Mouse (Mus musculus): ENCODE data around the gene Zfp26. TPM values are rescaled to one million over a fixed set of nuclear protein-coding genes. Genes with fewer than 3 reads are reported as not detected.

Zfp26 gene
- total RNA-seq (2021), result 1 to 10 TPM; 7.5 to 9.8 TPM
- polyA plus RNA-seq (2012; rRNA removed), result 1.4 and 3.2 TPM in 2 replicates
- long read RNA-seq, partial matches to known transcripts, result 1 of 2 reads
- long read RNA-seq, other reads (novel, unspliced or antisense), result 1 of 2 reads

DNA sequence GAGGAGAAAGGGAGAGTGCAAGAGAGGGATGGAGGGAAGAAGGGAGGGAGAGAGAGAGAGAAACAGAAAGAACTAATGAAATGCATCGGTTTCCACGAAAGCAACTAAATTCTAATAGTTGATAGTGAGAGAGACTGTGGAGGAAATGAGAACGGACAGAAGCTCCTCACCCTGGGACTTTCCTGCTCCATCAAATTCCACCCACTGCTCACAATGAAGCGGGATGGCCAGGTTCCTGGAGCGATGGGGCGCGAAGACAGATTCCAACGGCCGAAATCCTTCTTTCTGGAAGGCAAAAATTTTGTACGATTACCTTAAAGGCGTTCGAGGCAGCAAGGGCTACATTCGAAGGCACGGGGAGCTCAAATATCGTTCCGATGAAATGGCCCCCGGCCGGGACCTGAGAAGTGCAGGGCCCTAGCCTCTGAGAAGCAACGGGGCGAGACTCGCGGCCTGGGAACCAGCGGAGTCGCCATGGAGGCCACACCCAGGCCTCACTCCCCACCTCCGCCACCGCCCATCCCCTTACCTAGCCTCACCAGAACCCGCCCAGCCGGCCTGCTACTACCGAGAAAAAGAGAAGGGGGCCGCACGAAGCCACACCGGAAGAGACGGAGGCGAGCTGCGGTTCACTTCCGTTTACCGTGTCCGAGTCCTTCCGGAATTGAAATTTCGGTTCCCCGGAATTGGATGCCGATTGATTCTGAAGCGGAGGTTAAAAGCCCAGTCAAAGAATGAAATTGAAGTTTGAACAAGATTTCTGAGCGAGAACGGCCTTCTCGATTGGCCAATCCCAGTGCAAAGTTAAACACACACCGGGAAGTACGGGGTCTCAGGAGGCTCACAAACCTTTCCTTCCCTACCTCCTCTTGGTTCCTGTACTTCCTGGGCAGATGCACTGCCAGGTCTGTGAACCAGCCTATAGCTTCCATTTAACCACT lies at the start of gene Zfp26:
Zfp26 (minus strand) TSS at position 786 of the 941 bp plus-strand sequence.
- peak within 1 kb of the TSS; percentile 92 for H3K9ac ChIP-seq (ENCODE audit: low read depth, low read length)
- peaks cover 4% of the 10 kb centered on the region for H3K4me1 ChIP-seq (ENCODE audit: control insufficient read depth, insufficient read depth, low read length)
- no peaks in the 10 kb centered on the region for H3K79me2 ChIP-seq (replicated peaks; ENCODE audit: control insufficient read depth, insufficient read depth, low read length)
- peak within 1 kb of the TSS; percentile 74 for H3K4me3 ChIP-seq
- intact Hi-C loops (cut with DNase I), result loop anchor here (2.0 to 10.0 kb wide), 2 partner anchors 75 to 265 kb away; partner anchors contain the start of gene Zfp560
- peak; percentile 37; the same call in 1 of the 2 replicates for TF ChIP-seq POLR2A (IDR thresholded peaks at IDR 0.05; ENCODE audit: insufficient read depth, low read depth, low read length)
- 0 out of 2 replicates have a peak, but pooled peaks have one; percentile 37 for TF ChIP-seq EP300 (IDR thresholded peaks at IDR 0.05; ENCODE audit: insufficient read depth, low read depth, low read length)
- TF ChIP-seq CTCF (IDR thresholded peaks at IDR 0.05), result no peak
- peak; percentile 79 to 84 for DNase-seq
- peaks cover 3% of the 10 kb centered on the region for H3K36me3 ChIP-seq (ENCODE audit: control insufficient read depth, insufficient read depth, low read length)
- no peaks in the 10 kb centered on the region for H3K27me3 ChIP-seq (ENCODE audit: control insufficient read depth, insufficient read depth, low read length)
- under 1% methylated on average over 48 of the region's 48 CpGs for WGBS
- H3K27ac ChIP-seq, result peak within 1 kb of the TSS; percentile 79

DNA sequence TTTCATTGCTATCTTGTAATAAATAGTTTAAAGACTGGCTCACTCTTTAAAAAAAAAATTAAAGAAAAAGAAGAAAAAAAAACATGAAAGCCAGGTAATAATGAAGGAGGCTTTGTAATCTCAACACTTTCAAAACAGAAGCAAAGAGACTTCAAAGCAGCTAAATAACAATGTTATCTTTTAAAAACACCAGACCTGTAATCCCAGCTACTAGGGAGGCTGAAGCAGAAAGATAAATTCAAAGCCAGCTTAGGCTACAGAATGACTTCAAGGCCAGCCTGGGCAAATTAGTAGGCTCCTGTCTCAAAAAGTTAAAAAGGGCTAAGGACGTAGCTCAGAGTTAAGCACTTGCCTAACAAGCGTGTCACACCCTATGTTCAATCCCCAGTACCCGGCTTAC lies 49.7 kb upstream of the Zfp26 start:
- 89% methylated on average over 3 of the region's 3 CpGs for WGBS
- TF ChIP-seq CTCF (IDR thresholded peaks at IDR 0.05), result no peak
- TF ChIP-seq EP300 (IDR thresholded peaks at IDR 0.05; ENCODE audit: insufficient read depth, low read depth, low read length), result no peak
- TF ChIP-seq POLR2A (IDR thresholded peaks at IDR 0.05; ENCODE audit: insufficient read depth, low read depth, low read length), result no peak

GRCm38 (mm10) chr9:20504801-20505200 lies 44.8 kb upstream of the Zfp26 start:
- no peaks in the 10 kb centered on the region for H3K27me3 ChIP-seq (ENCODE audit: control insufficient read depth, insufficient read depth, low read length)
- TF ChIP-seq EP300 (IDR thresholded peaks at IDR 0.05; ENCODE audit: insufficient read depth, low read depth, low read length) (no peak), POLR2A (IDR thresholded peaks at IDR 0.05; ENCODE audit: insufficient read depth, low read depth, low read length) (no peak), CTCF (IDR thresholded peaks at IDR 0.05) (no peak)
- H3K4me1 ChIP-seq (ENCODE audit: control insufficient read depth, insufficient read depth, low read length), result no peaks in the 10 kb centered on the region
- H3K79me2 ChIP-seq (replicated peaks; ENCODE audit: control insufficient read depth, insufficient read depth, low read length), result peaks cover 2% of the 10 kb centered on the region; the same call in 1 of the 2 replicates
- no peak overlapping the region for H3K9ac ChIP-seq (ENCODE audit: low read depth, low read length)
- no peak for DNase-seq
- H3K4me3 ChIP-seq, result no peak overlapping the region
- 87% methylated on average over 5 of the region's 5 CpGs for WGBS
- intact Hi-C loops (cut with DNase I), result no loop called here
- H3K36me3 ChIP-seq (ENCODE audit: control insufficient read depth, insufficient read depth, low read length), result peaks cover 36% of the 10 kb centered on the region
- H3K27ac ChIP-seq, result no peak overlapping the region

More for the DNA sequence above, 49.7 kb upstream of the Zfp26 start:
- peaks cover 7% of the 10 kb centered on the region for H3K79me2 ChIP-seq (replicated peaks; ENCODE audit: control insufficient read depth, insufficient read depth, low read length)
- no peak overlapping the region for H3K4me3 ChIP-seq
- peaks cover 6% of the 10 kb centered on the region for H3K4me1 ChIP-seq (ENCODE audit: control insufficient read depth, insufficient read depth, low read length)
- intact Hi-C loops (cut with DNase I), result no loop called here
- DNase-seq, result no peak
- H3K27ac ChIP-seq, result no peak overlapping the region
- H3K9ac ChIP-seq (ENCODE audit: low read depth, low read length), result no peak overlapping the region
- peaks cover 28% of the 10 kb centered on the region for H3K36me3 ChIP-seq (ENCODE audit: control insufficient read depth, insufficient read depth, low read length)
- H3K27me3 ChIP-seq (ENCODE audit: control insufficient read depth, insufficient read depth, low read length), result no peaks in the 10 kb centered on the region

DNA sequence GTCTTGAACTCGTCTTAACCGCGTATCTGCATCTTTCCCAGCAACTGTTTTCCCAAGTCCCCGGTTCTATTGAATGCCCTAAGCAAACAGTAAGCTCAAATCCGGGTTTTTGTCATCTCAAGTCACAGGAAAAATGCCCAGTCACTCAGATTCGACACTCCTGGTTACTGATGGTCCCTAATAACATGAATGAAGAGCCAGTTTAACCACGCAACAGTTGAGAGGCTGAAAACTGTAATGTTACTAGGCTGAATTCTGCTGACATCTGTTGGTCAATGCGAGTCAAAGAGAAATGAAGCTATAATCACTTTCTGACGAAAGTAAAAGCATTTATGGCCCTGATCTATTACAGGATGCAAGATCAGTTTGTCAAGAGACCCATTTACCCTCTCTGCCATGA lies 33.3 kb upstream of the Zfp26 start:
- TF ChIP-seq EP300 (IDR thresholded peaks at IDR 0.05; ENCODE audit: insufficient read depth, low read depth, low read length), result no peak
- peak; percentile 27 for TF ChIP-seq CTCF (IDR thresholded peaks at IDR 0.05)
- no peak for TF ChIP-seq POLR2A (IDR thresholded peaks at IDR 0.05; ENCODE audit: insufficient read depth, low read depth, low read length)
- peak overlapping the region; percentile 97 for H3K27ac ChIP-seq
- peaks cover 2% of the 10 kb centered on the region; the same call in 1 of the 2 replicates for H3K79me2 ChIP-seq (replicated peaks; ENCODE audit: control insufficient read depth, insufficient read depth, low read length)
- intact Hi-C loops (cut with DNase I), result loop anchor here (2.0 to 10.0 kb wide), 4 partner anchors 28 to 152 kb away; partner anchors contain the start of genes Fbxl12, Ubl5, Zfp266 and Zfp846
- peaks cover 2% of the 10 kb centered on the region for H3K4me1 ChIP-seq (ENCODE audit: control insufficient read depth, insufficient read depth, low read length)
- H3K4me3 ChIP-seq, result peak overlapping the region; percentile 94
- peaks cover 10% of the 10 kb centered on the region; the same call in 1 of the 2 replicates for H3K36me3 ChIP-seq (ENCODE audit: control insufficient read depth, insufficient read depth, low read length)
- H3K27me3 ChIP-seq (ENCODE audit: control insufficient read depth, insufficient read depth, low read length), result no peaks in the 10 kb centered on the region
- peak overlapping the region; percentile 80 for H3K9ac ChIP-seq (ENCODE audit: low read depth, low read length)
- WGBS, result 2% methylated on average over 9 of the region's 9 CpGs
- no peak for DNase-seq

- intact Hi-C loops (cut with DNase I), result loop anchor here (2.0 to 10.0 kb wide), 4 partner anchors 28 to 152 kb away; partner anchors contain the start of genes Fbxl12, Ubl5, Zfp266 and Zfp846
- peaks cover 2% of the 10 kb centered on the region for H3K4me1 ChIP-seq (ENCODE audit: control insufficient read depth, insufficient read depth, low read length)
- peak; percentile 90 to 91 for DNase-seq
These were observed 32.7 kb upstream of the Zfp26 start, which contains the start of gene Zfp426 for GRCm38 (mm10) chr9:20492527-20493233. TSS of gene Zfp426 (minus strand) at chr9:20492746.

More at GRCm38 (mm10) chr9:20492527-20493233, 32.7 kb upstream of the Zfp26 start, which contains the start of gene Zfp426:
- Histone ChIP-seq H3K9ac (ENCODE audit: low read depth, low read length) (peak within 1 kb of the TSS; percentile 80), H3K27ac (peak within 1 kb of the TSS; percentile 97), H3K4me3 (peak within 1 kb of the TSS; percentile 94), H3K27me3 (ENCODE audit: control insufficient read depth, insufficient read depth, low read length) (no peaks in the 10 kb centered on the region), H3K36me3 (ENCODE audit: control insufficient read depth, insufficient read depth, low read length) (peaks cover 10% of the 10 kb centered on the region; the same call in 1 of the 2 replicates), H3K79me2 (replicated peaks; ENCODE audit: control insufficient read depth, insufficient read depth, low read length) (peaks cover 2% of the 10 kb centered on the region; the same call in 1 of the 2 replicates)
- TF ChIP-seq CTCF (IDR thresholded peaks at IDR 0.05), result no peak
- peak; percentile 87; the same call in 1 of the 2 replicates for TF ChIP-seq POLR2A (IDR thresholded peaks at IDR 0.05; ENCODE audit: insufficient read depth, low read depth, low read length)
- peak; percentile 15; the same call in 1 of the 2 replicates for TF ChIP-seq EP300 (IDR thresholded peaks at IDR 0.05; ENCODE audit: insufficient read depth, low read depth, low read length)
- WGBS, result under 1% methylated on average over 40 of the region's 40 CpGs
